Mouse (Mus musculus) lung, embryonic 14.5 days (tissue): ENCODE measurements at regions not wholly inside any gene's neighbourhood (a gene's known extent, or its start where the extent isn't known, plus 50 kb on each side); places are given as distances from the start of the nearest gene placed in this dataset.

Experiments
- ATAC-seq: fragments of 200-750 bp; cut with Nextera tagmentation; 2 replicates; pipeline ENCODE4 v1.8.0; 2017; ENCODE audit warnings: mild to moderate bottlenecking, moderate TSS enrichment, moderate library complexity; ENCODE audit not compliant: insufficient read depth
- DNase-seq: peaks from one replicate; pipeline ENCODE4 v3.0.0-alpha.2; 2015
- H3K27ac ChIP-seq: fragments of 300-500 bp; sonication (generic); 2 replicates; pipeline ENCODE4 v1.5.1; 2014; ENCODE audit warnings: low read depth, mild to moderate bottlenecking, moderate library complexity
- H3K27me3 ChIP-seq: fragments of 300-500 bp; sonication (generic); 2 replicates; pipeline ENCODE4 v1.6.1; 2014; ENCODE audit warnings: low read length, control low read depth; ENCODE audit not compliant: insufficient read depth
- H3K36me3 ChIP-seq: fragments of 300-500 bp; sonication (generic); 2 replicates; pipeline ENCODE4 v1.6.1; 2014; ENCODE audit warnings: control low read depth; ENCODE audit not compliant: insufficient read depth
- H3K4me1 ChIP-seq: fragments of 300-500 bp; sonication (generic); 2 replicates; pipeline ENCODE4 v1.6.1; 2014; ENCODE audit warnings: antibody characterized with exemption, control low read depth; ENCODE audit not compliant: insufficient read depth
- H3K4me2 ChIP-seq: fragments of 300-500 bp; sonication (generic); 2 replicates; pipeline ENCODE4 v1.6.1; 2014; ENCODE audit warnings: mild to moderate bottlenecking
- H3K4me3 ChIP-seq: fragments of 300-500 bp; sonication (generic); 2 replicates; pipeline ENCODE4 v1.5.1; 2014; ENCODE audit warnings: low read depth, low read length
- H3K9ac ChIP-seq: fragments of 300-500 bp; sonication (generic); 2 replicates; pipeline ENCODE4 v1.6.1; 2014
- H3K9me3 ChIP-seq: fragments of 300-500 bp; sonication (generic); 2 replicates; pipeline ENCODE4 v1.6.1; 2016; ENCODE audit warnings: low read depth, low read length, control low read depth
- CTCF ChIP-seq: IDR thresholded peaks from 2 replicates; pipeline ENCODE4 v1.5.1; 2016; ENCODE audit warnings: antibody characterized with exemption, low read depth

DNA sequence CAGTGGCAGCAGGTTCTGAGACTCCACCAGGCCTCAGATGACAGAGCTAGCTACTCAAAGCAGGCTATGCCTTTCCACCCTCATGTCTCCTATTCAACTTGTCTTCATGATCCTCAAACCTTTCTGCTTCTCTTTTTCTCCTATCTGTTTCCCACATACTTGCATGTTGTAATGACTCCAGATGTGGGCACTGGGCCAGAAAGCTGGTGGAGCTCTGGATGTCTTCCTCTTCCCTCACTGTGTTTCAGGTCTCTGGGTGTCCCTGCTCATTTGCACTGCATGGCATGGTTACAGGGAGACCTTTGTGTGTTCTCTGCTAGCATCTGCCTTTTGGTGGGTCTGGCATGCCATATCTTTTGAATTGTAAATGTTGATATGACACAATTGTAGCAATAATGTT, 1354.7 kb upstream of the Pcdh17 start:
- no peak overlapping the region for H3K27ac ChIP-seq
- DNase-seq (peak; percentile 18), ATAC-seq (no peak)
- no peak for TF ChIP-seq CTCF
- no peaks in the 10 kb centered on the region for H3K4me1 ChIP-seq
- no peak overlapping the region for H3K4me3 ChIP-seq
- no peaks in the 10 kb centered on the region for H3K9me3 ChIP-seq
- no peaks in the 10 kb centered on the region for H3K36me3 ChIP-seq
- no peak overlapping the region for H3K9ac ChIP-seq
- H3K27me3 ChIP-seq = no peaks in the 10 kb centered on the region
- no peak overlapping the region for H3K4me2 ChIP-seq
